Mouse (Mus musculus) megakaryocyte, adult 5-6 weeks (primary cell): ENCODE measurements around the gene Kazald1. TPM values are rescaled to one million over a fixed set of nuclear protein-coding genes. Genes with fewer than 3 reads are reported as not detected.
"Not testable (repeated sequence)": the region's sequence is repeated elsewhere in the genome, so short reads cannot be mapped to it uniquely, and the experiment has no call there.

ENCODE experiments used
- ATAC-seq: 2 replicates; pipeline ENCODE4 v1.8.0; 2016; ENCODE audit warnings: mild to moderate bottlenecking, inconsistent platforms; ENCODE audit not compliant: poor library complexity, severe bottlenecking
- total RNA-seq, 2 experiments: library from RNA; stranded (forward) in 1 of 2; stranded (reverse) in 1 of 2; fragments of 153-499, 151-499 nt in 1 of 2; fragments of 221-1000, 200-1000 nt in 1 of 2; gene quantifications; 2 replicates each; pipeline versions ENCODE4 v1.2.3 to v1.2.4; 2015 to 2017

Kazald1 gene
- total RNA-seq (2015) (0.23 TPM in 1 of 2 replicates, not detected in the other), total RNA-seq (2017) (0.41 TPM in 1 of 2 replicates, not detected in the other)

DNA sequence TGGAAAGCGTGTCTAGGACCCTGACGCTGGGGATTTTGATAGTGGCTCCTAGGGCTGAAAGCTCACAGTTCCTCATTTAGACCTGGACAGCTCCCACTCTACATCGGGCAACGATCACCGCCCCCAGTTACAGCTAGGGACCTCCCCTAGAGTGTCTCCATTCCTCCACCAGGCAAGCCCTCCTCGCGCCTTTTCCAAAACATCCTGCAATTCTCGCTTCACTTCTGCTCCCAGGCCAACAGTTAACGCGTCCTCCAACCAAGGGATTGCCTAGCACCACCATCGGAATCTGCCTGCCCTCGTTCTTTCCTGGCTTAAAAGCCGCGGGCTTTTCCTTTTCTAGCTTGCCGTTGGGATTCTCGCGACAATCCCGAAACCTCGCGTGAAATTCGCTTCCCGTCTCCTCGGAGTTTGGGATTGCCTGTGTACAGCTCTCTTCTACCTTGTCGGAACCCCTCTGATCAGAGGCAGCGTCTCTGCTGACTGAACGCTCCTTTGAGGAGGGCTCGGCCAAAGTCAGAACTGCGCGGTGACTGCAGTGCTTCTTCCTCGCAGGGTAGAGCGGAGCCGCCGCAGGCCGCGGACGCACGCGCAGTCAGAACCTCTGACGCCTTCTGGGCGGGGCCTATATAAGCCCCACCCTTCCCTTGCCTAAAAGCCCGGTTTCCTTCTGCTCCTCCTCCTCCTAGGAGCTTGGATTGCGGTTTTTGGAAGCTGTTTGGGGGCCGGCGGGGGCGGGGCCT is at the start of gene Kazald1:
Gene Kazald1 (plus strand): TSS at position 662 of the 743 bp plus-strand sequence.
- peak; percentile 70 for ATAC-seq

DNA sequence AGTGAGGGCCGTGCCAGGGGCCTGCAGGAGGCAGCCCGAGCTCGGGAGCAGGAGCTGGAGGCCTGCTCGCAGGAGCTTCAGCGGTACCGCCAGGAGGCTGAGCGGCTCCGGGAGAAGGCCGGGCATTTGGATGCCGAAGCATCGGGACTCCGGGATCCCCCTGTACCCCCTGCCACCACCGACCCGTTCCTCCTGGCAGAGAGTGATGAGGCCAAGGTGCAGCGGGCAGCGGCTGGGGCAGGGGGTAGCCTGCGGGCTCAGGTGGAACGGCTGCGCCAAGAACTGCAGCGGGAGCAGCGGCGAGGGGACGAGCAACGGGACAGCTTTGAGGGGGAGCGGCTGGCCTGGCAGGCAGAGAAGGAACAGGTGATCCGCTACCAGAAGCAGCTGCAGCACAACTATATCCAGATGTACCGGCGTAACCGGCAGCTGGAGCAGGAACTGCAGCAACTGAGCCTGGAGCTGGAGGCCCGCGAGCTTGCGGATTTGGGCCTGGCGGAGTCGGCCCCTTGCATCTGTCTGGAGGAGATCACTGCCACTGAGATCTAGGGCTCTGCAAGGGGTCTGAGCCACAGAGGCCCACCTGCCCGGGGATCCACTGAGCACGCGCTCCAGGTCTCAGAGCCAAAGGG is 49.0 kb upstream of the Kazald1 start:
- no peak for ATAC-seq

DNA sequence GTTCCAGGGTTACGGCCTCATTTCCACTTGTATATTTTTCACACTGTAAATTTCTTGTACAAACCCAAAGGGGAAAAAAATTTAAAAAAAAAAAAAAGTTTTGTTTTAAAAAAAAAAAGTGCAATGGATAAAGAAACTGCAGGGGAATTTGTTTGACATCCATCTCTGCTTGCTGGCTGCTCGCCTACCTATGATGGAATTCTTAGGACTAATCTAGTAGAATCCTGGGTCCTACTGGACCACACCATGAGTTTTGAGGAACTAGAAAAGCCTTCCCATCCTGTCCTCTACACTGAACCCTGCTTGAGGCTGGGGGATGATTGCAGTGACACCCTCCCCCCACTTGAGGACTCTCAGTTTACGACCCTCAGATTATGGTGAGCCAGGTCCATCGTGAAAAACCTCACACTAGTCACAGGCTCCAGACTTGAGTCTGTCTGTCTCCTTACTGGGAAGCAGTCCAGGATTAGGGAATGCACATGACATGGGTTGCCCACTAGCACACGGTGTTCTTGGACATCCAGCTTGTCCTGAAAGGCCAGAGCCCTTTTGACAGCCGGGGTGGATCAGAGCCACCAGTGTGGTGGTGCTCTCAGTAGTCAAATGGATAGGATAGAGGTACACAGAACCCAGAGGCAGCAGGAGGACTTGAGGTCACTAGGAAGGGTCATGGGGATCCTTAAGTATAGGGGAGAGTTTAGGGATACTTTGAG is 47.9 kb upstream of the Kazald1 start:
- ATAC-seq: no peak

GRCm38 (mm10) chr19:45027848-45028247 is 47.2 kb upstream of the Kazald1 start:
- no peak for ATAC-seq

DNA sequence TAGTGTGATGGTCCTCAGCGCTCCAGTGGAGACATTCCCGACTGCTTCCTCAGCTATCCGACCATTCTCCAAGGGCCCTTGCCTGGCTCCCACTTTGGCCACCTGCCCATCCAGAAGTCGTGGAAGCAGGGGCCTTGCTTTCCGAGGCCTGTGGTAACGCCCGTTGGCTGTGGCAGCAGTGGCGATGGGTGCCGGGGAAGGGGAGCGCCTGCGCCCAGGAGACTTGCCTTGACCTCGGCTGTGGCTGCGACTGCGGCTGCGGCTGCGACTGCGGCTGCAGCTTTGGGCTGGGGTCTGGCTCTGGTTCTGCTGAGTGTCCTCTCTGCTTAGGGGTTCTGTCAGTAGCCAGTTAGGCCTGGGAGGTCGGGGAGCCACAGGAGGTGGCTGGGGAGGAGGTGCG is 46.3 kb upstream of the Kazald1 start:
- no peak for ATAC-seq

GRCm38 (mm10) chr19:45029571-45029970 is 45.5 kb upstream of the Kazald1 start:
- no peak for ATAC-seq

GRCm38 (mm10) chr19:45030111-45030510 is 44.9 kb upstream of the Kazald1 start:
- peak; percentile 50 for ATAC-seq

- peak; percentile 75 for ATAC-seq
These were observed 44.0 kb upstream of the Kazald1 start for GRCm38 (mm10) chr19:45030746-45031693.

DNA sequence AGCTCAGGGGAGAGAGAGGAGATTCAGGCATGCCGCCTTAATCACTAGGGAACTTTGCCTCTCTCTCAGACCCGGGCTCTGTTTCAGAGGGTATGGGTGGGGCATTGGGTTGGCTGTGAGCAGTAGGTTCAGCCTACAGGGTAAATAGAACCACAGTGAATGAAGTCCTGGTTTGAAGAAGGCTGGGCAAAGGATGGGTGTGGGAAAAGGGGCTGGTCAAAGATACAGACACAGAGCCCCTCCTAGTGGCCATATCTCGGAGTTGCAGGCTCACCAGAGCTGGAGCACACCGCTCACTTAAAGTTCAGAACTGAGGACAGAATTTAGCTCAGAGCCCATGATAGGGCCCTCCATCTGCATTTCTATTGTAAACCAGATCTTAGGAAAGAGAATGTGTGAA is 43.3 kb upstream of the Kazald1 start:
- peak; percentile 84 for ATAC-seq

DNA sequence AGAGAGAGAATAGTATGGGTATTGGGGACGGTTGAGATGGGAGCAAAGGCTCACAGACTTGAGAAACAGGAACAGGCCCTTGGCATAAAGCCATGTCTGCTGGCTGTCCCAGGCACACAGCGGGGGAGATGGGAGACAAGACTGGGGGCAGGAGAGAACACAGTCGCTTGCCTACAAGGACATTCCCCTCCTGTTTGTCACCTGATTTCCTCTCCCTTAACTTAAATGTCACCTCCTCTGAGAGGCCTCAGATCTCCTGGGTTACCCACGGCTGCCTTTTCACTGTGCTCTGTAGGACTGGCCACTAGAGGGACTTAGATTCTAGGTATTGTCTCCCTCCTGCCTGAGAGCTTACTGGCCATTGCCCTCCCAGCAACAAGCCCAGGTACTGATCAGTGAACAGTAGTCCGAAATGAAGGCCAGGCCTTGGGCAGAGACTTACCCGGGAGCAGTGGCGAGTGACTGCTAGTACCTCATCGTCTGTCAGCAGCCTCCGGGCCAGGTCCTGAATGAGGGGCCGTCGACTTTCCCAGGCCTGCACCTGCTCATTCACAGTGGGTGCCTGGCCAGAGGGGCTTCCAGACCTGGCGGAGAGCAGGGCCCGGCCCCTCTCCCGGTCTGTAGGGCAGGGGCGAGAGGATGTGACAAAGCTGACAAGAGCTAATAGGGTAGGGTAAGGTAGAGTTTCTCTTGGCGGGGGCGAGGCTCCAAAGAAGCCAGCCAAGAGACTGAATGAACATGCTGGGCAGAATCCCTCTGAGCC is 42.3 kb upstream of the Kazald1 start:
- ATAC-seq: 0 out of 2 replicates have a peak, but pooled peaks have one; percentile 32

DNA sequence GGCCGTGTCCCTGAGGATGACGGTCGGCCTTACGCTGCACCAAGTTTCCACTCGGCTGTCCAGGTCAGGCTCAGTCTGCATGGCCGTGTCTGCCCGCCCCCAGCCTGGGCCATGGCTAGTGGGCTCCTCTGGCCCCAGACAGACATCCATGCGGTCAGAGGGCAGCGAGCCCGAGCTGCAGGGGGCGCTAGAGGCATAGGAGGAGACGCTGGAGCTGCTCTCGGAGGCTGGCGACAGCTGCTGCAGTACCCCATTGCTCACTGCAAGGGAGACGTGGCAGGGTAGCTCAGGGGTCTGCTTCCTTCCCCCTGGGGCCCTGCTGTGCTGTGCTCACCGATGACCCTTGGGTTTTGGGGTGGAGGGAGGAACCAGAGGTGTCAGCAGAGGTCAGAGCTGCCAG is 38.2 kb upstream of the Kazald1 start:
- ATAC-seq: peak; percentile 65

- ATAC-seq: not testable (repeated sequence)
These were observed 36.8 kb upstream of the Kazald1 start for GRCm38 (mm10) chr19:45038198-45038597.

GRCm38 (mm10) chr19:45040214-45040613 is 34.8 kb upstream of the Kazald1 start:
- ATAC-seq: no peak

GRCm38 (mm10) chr19:45044389-45044927 is 30.6 kb upstream of the Kazald1 start:
- ATAC-seq: no peak

- no peak for ATAC-seq
These were observed 29.8 kb upstream of the Kazald1 start for GRCm38 (mm10) chr19:45045236-45045635.

DNA sequence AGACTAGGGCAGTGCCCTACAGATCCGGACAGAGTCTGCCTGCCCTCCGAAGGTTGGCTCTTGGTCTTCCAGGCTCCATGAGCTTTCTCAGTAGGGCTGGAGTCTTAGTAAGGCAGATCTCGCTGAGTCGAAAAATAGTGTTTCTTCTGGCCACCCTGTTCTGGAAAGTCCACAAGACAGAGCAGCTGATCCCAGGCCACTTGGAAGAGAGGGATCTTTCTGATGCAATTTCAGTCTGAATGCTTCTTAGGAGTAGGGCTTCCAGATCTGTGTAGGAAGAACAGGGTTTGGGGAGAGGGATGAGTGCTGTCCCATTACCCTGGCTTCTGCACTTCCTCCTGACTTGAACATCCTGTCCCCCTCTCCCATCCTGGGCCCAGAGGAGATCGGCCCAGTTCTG is 29.4 kb upstream of the Kazald1 start, which contains the start of gene Pdzd7:
Gene Pdzd7 (minus strand): TSS at position 67 of the 400 bp plus-strand sequence.
- no peak for ATAC-seq

DNA sequence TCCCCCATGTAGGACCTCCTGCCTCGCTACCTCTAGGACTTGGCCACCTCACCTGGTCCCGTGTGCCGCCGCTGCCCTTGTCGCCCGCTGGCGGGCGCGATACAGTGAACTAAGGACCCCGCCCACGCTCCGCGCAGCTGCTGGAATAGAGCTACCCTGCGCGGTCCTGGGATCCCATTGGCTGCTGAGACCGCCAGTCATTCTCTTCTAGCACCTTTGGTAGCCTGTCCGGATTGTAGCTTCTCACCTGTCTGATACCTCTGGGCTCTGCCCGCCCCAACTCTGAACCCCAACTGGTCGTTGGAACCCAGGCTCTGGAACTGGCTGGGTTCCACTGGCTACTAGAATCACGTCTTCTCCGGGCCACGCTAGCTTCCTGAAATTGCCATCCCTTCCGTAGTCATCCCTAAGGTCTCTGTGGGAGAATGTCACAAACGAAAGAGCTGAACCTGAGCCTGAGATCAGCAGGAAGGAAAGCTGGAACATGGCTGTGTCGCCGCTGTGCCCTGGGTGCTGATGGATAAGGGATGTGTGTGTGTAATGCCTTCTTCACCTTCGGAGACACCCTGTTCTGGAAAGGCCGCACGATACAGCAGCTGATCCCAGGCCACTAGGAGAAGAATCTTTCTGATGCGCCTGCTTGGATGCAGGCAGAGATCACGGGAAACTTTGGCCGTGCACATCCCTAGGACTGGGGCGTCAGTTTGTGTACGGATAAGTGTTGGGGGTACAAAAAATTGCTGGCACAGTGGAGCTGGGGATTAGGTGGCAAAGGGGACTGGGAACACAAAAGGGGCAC is 28.3 kb upstream of the Kazald1 start:
- ATAC-seq: no peak

GRCm38 (mm10) chr19:45047417-45047934 is 27.6 kb upstream of the Kazald1 start, which contains the start of gene Sfxn3:
Gene Sfxn3 (plus strand): TSS chr19:45047503.
- peak; percentile 88 for ATAC-seq
